Mouse (Mus musculus): Measurements from ENCODE around the gene Zmym4. TPM values are rescaled to one million over a fixed set of nuclear protein-coding genes. Genes with fewer than 3 reads are reported as not detected.
A peak's percentile ranks its signal among the peaks of the same experiment; 100 is the strongest.
"Not testable (repeated sequence)": the region's sequence is repeated elsewhere in the genome, so short reads cannot be mapped to it uniquely, and the experiment has no call there.

The Zmym4 gene
- polyA plus RNA-seq (2014; fragmentation: Nextera tagmentation; extraction: Ambion mirVana) = 24.2 and 30.4 TPM in 2 replicates

DNA sequence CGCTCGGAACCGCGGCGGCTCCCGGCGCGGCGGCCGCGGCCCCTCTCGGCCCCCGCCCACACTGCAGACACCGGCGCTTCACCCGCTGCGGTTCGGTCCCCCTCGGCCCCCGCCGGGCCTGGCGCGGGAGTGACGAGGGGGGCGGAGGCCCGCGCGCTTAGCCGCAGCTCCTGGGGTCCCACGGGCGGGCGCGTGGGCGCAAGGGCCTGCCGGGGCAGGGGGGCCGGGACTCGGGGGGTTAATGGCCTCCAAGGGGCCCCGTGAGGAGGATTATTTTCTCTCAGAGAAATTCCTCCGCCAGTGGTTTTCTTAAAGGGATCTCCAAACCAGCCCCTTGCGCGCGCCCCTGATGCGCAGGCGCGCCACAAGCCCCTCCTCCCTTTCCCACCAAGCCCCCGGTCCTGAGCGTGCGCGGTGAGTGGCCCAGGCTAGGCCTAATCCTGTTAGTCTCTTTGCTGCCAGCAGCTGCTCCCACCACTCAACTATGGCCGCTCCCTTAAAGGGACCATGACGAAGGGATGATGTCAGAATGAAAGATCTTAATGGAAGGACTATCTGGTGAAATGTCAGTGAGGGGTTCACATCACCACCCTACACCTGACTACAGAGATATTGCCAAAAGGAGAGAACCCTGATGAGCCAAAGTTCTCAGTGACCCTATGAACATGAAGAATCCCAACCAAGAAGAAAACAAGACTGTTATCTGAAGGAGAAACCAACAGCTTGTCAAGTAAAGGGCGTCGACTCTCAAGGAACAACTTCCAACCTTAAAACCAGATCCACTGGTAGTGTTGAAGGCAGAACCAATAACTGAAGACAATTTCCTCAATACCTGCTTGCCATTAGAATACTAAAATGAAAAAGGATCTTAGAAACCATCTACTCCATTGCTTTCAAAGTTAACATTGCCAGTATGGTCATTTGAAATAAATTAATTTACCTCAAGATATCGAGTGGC is at the start of gene Zmym4:
Gene Zmym4, minus strand, starts transcription at position 272 of the 958 bp plus-strand sequence.
- 8% methylated on average over 33 of the region's 54 CpGs for WGBS
- Histone ChIP-seq H3K27ac (ENCODE audit: low read depth, low read length) (peak within 1 kb of the TSS; percentile 95), H3K4me3 (ENCODE audit: low read depth, low read length) (peak within 1 kb of the TSS; percentile 92), H3K4me1 (ENCODE audit: control insufficient read depth, insufficient read depth, low read length) (no peaks in the 10 kb centered on the region), H3K9me3 (ENCODE audit: control insufficient read depth, low read length) (no peaks in the 10 kb centered on the region), H3K4me2 (ENCODE audit: low read depth) (peak within 1 kb of the TSS; percentile 59), H3K36me3 (ENCODE audit: control insufficient read depth, insufficient read depth, low read length) (no peaks in the 10 kb centered on the region), H3K27me3 (ENCODE audit: control insufficient read depth, insufficient read depth, low read length) (no peaks in the 10 kb centered on the region), H3K9ac (ENCODE audit: low read length) (peak within 1 kb of the TSS; percentile 93)
- ATAC-seq (ENCODE audit: insufficient read depth, low FRiP score, low TSS enrichment) (peak; percentile 97), DNase-seq (ENCODE audit: low spot score) (peak; percentile 97)

- WGBS = 88% methylated on average over 4 of the region's 4 CpGs
- H3K9ac ChIP-seq (ENCODE audit: low read length) = no peak overlapping the region
- H3K9me3 ChIP-seq (ENCODE audit: control insufficient read depth, low read length) = no peaks in the 10 kb centered on the region
- DNase-seq (ENCODE audit: low spot score) (no peak), ATAC-seq (ENCODE audit: insufficient read depth, low FRiP score, low TSS enrichment) (no peak)
- H3K4me3 ChIP-seq (ENCODE audit: low read depth, low read length) = no peak overlapping the region
- no peaks in the 10 kb centered on the region for H3K36me3 ChIP-seq (ENCODE audit: control insufficient read depth, insufficient read depth, low read length)
- H3K27me3 ChIP-seq (ENCODE audit: control insufficient read depth, insufficient read depth, low read length) = no peaks in the 10 kb centered on the region
- no peak overlapping the region for H3K27ac ChIP-seq (ENCODE audit: low read depth, low read length)
- no peak overlapping the region for H3K4me2 ChIP-seq (ENCODE audit: low read depth)
- no peaks in the 10 kb centered on the region for H3K4me1 ChIP-seq (ENCODE audit: control insufficient read depth, insufficient read depth, low read length)
These were observed 48.4 kb upstream of the Zmym4 start for GRCm38 (mm10) chr4:127016366-127016765.

- H3K4me2 ChIP-seq (ENCODE audit: low read depth) = not testable (repeated sequence)
These were observed 47.5 kb upstream of the Zmym4 start for GRCm38 (mm10) chr4:127015294-127015993.

GRCm38 (mm10) chr4:127005113-127005936 is 37.4 kb upstream of the Zmym4 start:
- Histone ChIP-seq H3K27ac (ENCODE audit: low read depth, low read length) (0 out of 2 replicates have a peak overlapping the region, but pooled peaks have one; percentile 34), H3K9ac (ENCODE audit: low read length) (peak overlapping the region; percentile 67), H3K4me2 (ENCODE audit: low read depth) (peak overlapping the region; percentile 53), H3K36me3 (ENCODE audit: control insufficient read depth, insufficient read depth, low read length) (no peaks in the 10 kb centered on the region), H3K9me3 (ENCODE audit: control insufficient read depth, low read length) (no peaks in the 10 kb centered on the region), H3K27me3 (ENCODE audit: control insufficient read depth, insufficient read depth, low read length) (no peaks in the 10 kb centered on the region), H3K4me3 (ENCODE audit: low read depth, low read length) (peak overlapping the region; percentile 31), H3K4me1 (ENCODE audit: control insufficient read depth, insufficient read depth, low read length) (no peaks in the 10 kb centered on the region)
- WGBS = 16% methylated on average over 25 of the region's 25 CpGs
- DNase-seq (ENCODE audit: low spot score) (peak; percentile 84), ATAC-seq (ENCODE audit: insufficient read depth, low FRiP score, low TSS enrichment) (peak; percentile 38; the same call in 1 of the 2 replicates)

More at GRCm38 (mm10) chr4:127015294-127015993, 47.5 kb upstream of the Zmym4 start:
- H3K27ac ChIP-seq (ENCODE audit: low read depth, low read length); H3K4me3 ChIP-seq (ENCODE audit: low read depth, low read length); H3K27me3 ChIP-seq (ENCODE audit: control insufficient read depth, insufficient read depth, low read length); H3K4me1 ChIP-seq (ENCODE audit: control insufficient read depth, insufficient read depth, low read length); H3K9ac ChIP-seq (ENCODE audit: low read length); H3K9me3 ChIP-seq (ENCODE audit: control insufficient read depth, low read length); H3K36me3 ChIP-seq (ENCODE audit: control insufficient read depth, insufficient read depth, low read length): not testable (repeated sequence)
- WGBS = 17% methylated on average over 14 of the region's 26 CpGs
- peak; percentile 88 for DNase-seq (ENCODE audit: low spot score)
- peak; percentile 82 for ATAC-seq (ENCODE audit: insufficient read depth, low FRiP score, low TSS enrichment)

DNA sequence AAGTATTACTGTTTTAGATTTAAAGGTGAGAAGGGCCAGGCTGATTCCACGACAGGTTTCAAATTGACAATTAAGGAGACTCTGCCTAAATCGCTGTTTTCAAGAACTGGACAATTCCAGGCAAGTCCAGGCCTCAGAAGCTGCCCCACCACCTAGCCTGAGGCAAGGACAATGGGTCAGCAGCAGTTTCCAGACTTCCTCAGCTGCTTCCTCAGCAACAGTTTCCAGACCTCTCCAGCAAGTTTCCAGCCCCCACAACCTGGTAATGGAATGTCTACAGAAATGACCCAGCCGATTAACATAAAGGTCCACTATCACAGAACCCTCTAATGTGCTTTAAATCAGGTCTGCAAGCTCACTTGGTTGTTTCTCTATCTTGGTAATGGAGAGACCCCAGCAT is 36.4 kb upstream of the Zmym4 start:
- H3K4me1 ChIP-seq (ENCODE audit: control insufficient read depth, insufficient read depth, low read length) = no peaks in the 10 kb centered on the region
- no peak overlapping the region for H3K4me2 ChIP-seq (ENCODE audit: low read depth)
- no peaks in the 10 kb centered on the region for H3K9me3 ChIP-seq (ENCODE audit: control insufficient read depth, low read length)
- H3K36me3 ChIP-seq (ENCODE audit: control insufficient read depth, insufficient read depth, low read length) = no peaks in the 10 kb centered on the region
- no peak overlapping the region for H3K27ac ChIP-seq (ENCODE audit: low read depth, low read length)
- ATAC-seq (ENCODE audit: insufficient read depth, low FRiP score, low TSS enrichment) = no peak; the same call in 1 of the 2 replicates
- 83% methylated on average over 3 of the region's 3 CpGs for WGBS
- H3K27me3 ChIP-seq (ENCODE audit: control insufficient read depth, insufficient read depth, low read length) = no peaks in the 10 kb centered on the region
- H3K4me3 ChIP-seq (ENCODE audit: low read depth, low read length) = no peak overlapping the region
- H3K9ac ChIP-seq (ENCODE audit: low read length) = no peak overlapping the region
- DNase-seq (ENCODE audit: low spot score) = no peak

GRCm38 (mm10) chr4:127000601-127001105 is 32.7 kb upstream of the Zmym4 start:
- DNase-seq (ENCODE audit: low spot score) = no peak
- Histone ChIP-seq H3K4me2 (ENCODE audit: low read depth) (no peak overlapping the region), H3K9me3 (ENCODE audit: control insufficient read depth, low read length) (no peaks in the 10 kb centered on the region), H3K27ac (ENCODE audit: low read depth, low read length) (no peak overlapping the region), H3K27me3 (ENCODE audit: control insufficient read depth, insufficient read depth, low read length) (no peaks in the 10 kb centered on the region), H3K36me3 (ENCODE audit: control insufficient read depth, insufficient read depth, low read length) (no peaks in the 10 kb centered on the region), H3K4me1 (ENCODE audit: control insufficient read depth, insufficient read depth, low read length) (no peaks in the 10 kb centered on the region), H3K4me3 (ENCODE audit: low read depth, low read length) (no peak overlapping the region), H3K9ac (ENCODE audit: low read length) (no peak overlapping the region)
- ATAC-seq (ENCODE audit: insufficient read depth, low FRiP score, low TSS enrichment) = no peak
- WGBS = 38% methylated on average over 8 of the region's 8 CpGs

DNA sequence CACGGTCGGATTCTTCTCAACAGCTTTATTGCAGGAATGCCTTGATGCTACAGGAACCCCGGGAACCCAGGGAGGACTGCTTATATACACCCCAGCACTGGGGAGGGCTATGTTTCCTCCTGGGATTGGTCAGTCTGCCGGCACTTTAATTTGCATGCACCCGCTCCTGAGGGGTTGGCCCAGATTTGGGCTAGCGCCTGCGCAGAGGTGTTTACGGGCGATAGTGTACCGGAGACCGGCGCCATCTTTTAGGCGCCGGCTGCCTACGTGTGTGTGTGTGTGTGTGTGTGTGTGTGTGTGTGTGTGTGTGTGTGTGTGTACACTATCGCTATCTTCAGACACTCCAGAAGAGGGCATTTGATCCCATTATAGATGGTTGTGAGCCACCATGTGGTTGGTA is 31.4 kb upstream of the Zmym4 start:
- not testable (repeated sequence) for H3K9ac ChIP-seq (ENCODE audit: low read length); H3K27ac ChIP-seq (ENCODE audit: low read depth, low read length)
- 94% methylated on average over 16 of the region's 16 CpGs for WGBS

DNA sequence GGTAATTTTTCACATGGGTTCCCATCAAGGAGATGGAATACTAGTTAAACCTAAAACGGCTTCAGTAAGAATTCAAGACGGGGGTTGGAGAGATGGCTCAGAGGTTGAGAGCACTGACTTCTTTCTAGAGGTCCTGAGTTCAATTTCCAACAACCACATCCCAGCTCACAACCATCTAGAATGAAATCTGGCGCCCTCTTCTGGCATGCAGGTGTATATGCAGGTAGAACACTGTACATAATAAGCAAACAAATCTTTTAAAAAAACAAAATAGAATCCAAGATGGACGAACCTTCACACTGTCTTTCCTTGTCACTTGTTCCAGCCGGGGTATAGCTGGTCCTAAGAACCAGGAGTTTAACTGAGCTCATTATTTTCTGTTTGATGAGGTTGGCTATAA is 24.4 kb upstream of the Zmym4 start:
- H3K9ac ChIP-seq (ENCODE audit: low read length) = no peak overlapping the region
- H3K4me2 ChIP-seq (ENCODE audit: low read depth) = no peak overlapping the region
- ATAC-seq (ENCODE audit: insufficient read depth, low FRiP score, low TSS enrichment) (no peak), DNase-seq (ENCODE audit: low spot score) (no peak)
- H3K27me3 ChIP-seq (ENCODE audit: control insufficient read depth, insufficient read depth, low read length) = no peaks in the 10 kb centered on the region
- H3K9me3 ChIP-seq (ENCODE audit: control insufficient read depth, low read length) = no peaks in the 10 kb centered on the region
- H3K27ac ChIP-seq (ENCODE audit: low read depth, low read length) = no peak overlapping the region
- H3K36me3 ChIP-seq (ENCODE audit: control insufficient read depth, insufficient read depth, low read length) = no peaks in the 10 kb centered on the region
- WGBS = 67% methylated on average over 5 of the region's 5 CpGs
- H3K4me3 ChIP-seq (ENCODE audit: low read depth, low read length) = no peak overlapping the region
- H3K4me1 ChIP-seq (ENCODE audit: control insufficient read depth, insufficient read depth, low read length) = no peaks in the 10 kb centered on the region

More for the DNA sequence above, 31.4 kb upstream of the Zmym4 start:
- H3K27me3 ChIP-seq (ENCODE audit: control insufficient read depth, insufficient read depth, low read length); H3K36me3 ChIP-seq (ENCODE audit: control insufficient read depth, insufficient read depth, low read length); H3K4me3 ChIP-seq (ENCODE audit: low read depth, low read length); H3K9me3 ChIP-seq (ENCODE audit: control insufficient read depth, low read length); H3K4me1 ChIP-seq (ENCODE audit: control insufficient read depth, insufficient read depth, low read length); H3K4me2 ChIP-seq (ENCODE audit: low read depth); ATAC-seq (ENCODE audit: insufficient read depth, low FRiP score, low TSS enrichment); DNase-seq (ENCODE audit: low spot score): not testable (repeated sequence)

Data from neural tube, embryonic 11.5 days (tissue).